Mouse (Mus musculus): ENCODE results near the gene Tarbp1. TPM values are rescaled to one million over a fixed set of nuclear protein-coding genes. Genes with fewer than 3 reads are reported as not detected.

Tarbp1 gene
- polyA plus RNA-seq, 1 experiment = 0.79 TPM

DNA sequence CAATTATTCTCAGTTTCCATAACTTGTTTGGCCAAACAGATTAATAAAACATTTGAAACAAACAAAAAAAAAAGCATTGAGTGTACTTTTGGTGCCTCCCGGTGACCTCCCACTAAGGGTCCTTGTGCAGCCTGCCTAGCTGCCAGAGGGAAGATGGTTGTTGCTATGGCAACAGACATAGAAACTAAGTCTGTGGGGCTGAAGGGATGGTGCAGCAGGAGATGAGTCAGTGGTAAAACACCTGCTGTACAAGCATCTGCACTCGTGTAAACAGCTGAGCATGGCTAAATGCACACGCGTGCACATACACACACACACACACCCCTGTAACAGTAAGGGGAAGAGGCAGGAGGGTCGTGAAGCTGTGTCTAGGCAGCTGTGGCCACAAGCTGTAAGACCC is 78.9 kb downstream of the Tarbp1 start:
- Histone ChIP-seq H3K4me3 (ENCODE audit: insufficient read depth, low read depth, low read length) (no peak overlapping the region), H3K27ac (replicated peaks; ENCODE audit: low read depth, low read length) (no peak overlapping the region), H3K4me1 (ENCODE audit: control insufficient read depth, insufficient read depth, insufficient read length, low read length) (no peaks in the 10 kb centered on the region)

DNA sequence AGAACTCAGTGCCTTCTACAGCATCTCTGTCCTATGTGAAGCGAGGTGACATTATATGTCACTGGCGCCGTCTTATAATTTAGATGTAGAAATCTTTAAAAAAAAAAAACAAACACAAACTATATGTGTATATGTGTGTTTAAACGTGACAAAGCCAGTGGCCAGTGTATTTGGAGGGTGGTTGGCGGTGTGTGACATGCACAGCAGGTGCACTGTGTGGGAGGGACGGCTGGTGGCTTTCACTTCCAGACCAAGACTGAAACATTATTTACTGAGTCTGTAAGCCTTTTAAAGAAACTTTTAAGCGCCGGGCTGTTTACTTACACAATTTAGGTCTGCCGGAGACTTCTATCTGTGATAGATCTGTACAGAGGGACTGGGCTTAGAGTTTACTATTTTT is 79.5 kb downstream of the Tarbp1 start:
- Histone ChIP-seq H3K4me1 (ENCODE audit: control insufficient read depth, insufficient read depth, insufficient read length, low read length) (no peaks in the 10 kb centered on the region), H3K4me3 (ENCODE audit: insufficient read depth, low read depth, low read length) (no peak overlapping the region), H3K27ac (replicated peaks; ENCODE audit: low read depth, low read length) (no peak overlapping the region)

DNA sequence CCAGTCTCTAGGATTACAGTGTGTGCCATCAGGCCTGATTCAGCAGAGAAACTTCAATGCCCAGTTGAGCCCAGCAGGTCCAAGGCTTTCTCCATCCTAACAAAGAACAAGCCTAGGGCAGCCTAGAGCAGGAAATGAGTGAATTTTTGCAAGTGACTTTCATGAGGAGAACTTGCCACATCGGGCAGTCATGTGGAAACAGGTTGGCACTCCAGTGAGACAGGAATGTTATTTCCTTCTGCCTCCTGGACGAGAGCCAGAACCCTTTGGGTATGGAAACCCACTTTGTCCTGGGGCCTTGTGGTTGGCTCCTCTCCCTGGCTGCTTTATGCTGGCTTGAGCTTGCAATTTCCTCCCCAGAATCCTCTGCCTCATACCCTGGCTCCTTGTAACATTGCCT is 83.3 kb downstream of the Tarbp1 start:
- Histone ChIP-seq H3K27ac (replicated peaks; ENCODE audit: low read depth, low read length) (no peak overlapping the region), H3K4me3 (ENCODE audit: insufficient read depth, low read depth, low read length) (no peak overlapping the region), H3K4me1 (ENCODE audit: control insufficient read depth, insufficient read depth, insufficient read length, low read length) (no peaks in the 10 kb centered on the region)

DNA sequence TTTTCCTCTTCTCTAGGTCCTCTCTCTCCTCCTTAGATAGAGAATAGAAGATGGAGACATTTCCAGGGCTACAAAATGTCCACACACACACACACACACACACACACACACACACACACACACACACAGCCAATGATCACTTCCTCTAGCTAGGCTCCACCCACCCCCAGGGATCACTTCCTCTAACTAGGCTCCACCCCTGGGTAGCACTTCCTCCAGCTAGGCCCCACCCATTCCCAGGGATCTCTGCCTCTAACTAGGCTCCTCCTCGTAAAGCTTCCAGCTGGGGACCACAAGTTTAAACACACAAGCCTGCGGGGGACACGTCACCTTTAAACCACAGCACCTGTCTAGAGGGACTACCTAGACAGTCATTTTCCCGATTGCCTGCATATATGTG is 87.3 kb downstream of the Tarbp1 start:
- Histone ChIP-seq H3K27ac (replicated peaks; ENCODE audit: low read depth, low read length) (no peak overlapping the region), H3K4me1 (ENCODE audit: control insufficient read depth, insufficient read depth, insufficient read length, low read length) (no peaks in the 10 kb centered on the region), H3K4me3 (ENCODE audit: insufficient read depth, low read depth, low read length) (no peak overlapping the region)

DNA sequence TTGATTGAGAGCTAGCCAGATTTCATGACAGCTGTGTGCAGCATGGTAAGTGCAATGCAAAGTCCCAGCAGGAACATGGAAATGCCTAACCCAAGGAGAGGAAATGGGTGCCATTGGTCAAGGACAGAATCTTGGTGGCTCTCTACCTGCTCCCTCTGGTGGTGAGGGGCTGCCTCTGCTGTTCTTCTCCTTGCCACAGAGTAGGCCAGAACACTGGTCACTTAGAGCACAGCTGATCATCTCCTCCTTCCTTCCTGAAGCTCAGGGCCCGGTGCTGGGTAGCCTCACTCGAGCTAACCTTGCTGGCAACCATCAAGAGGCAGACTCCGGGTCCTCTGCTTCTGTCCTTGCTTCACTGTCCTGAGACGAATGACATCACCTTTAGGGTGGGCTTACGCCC is 92.1 kb downstream of the Tarbp1 start:
- Histone ChIP-seq H3K27ac (replicated peaks; ENCODE audit: low read depth, low read length) (no peak overlapping the region), H3K4me1 (ENCODE audit: control insufficient read depth, insufficient read depth, insufficient read length, low read length) (no peaks in the 10 kb centered on the region), H3K4me3 (ENCODE audit: insufficient read depth, low read depth, low read length) (no peak overlapping the region)

DNA sequence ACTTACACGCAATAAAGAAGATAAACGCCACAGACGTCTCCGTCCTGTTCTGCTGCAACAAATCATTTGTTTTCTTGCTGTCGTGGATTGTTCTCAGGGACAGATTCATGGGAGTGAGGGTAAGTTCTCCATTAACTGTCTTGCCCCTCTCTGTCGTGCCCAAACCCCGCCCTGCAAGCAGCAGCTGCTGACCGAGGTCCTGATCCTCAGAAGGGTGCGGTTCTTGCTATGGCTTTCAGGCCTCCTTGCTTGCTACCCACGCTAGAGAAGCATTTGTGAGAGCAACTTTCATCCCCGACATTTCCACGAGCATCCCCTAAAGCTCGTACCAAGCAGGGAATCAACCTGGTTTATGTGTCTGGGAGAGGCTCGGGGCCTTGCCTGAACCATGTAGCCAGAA is 92.6 kb downstream of the Tarbp1 start:
- no peaks in the 10 kb centered on the region for H3K4me1 ChIP-seq (ENCODE audit: control insufficient read depth, insufficient read depth, insufficient read length, low read length)
- H3K4me3 ChIP-seq (ENCODE audit: insufficient read depth, low read depth, low read length) = no peak overlapping the region

DNA sequence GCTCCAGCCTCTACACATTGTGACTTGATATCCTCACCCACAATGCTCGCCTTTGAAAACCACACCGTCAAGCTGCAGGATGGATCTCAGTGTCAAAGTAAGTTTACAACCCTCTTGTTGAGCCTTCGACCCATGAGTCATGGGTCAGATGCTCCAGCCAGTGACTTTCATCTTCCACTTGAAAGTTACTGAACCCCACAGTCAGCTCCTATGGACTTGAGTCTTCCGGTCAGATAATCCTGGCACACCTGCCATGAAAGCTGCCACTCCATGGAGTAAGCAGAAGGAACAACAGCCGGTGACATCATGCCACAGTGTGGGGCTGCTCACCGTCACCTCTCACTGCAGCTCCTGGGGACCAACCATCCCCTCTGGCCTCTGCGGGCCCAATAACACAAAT is 93.6 kb downstream of the Tarbp1 start:
- Histone ChIP-seq H3K27ac (replicated peaks; ENCODE audit: low read depth, low read length) (no peak overlapping the region), H3K4me1 (ENCODE audit: control insufficient read depth, insufficient read depth, insufficient read length, low read length) (no peaks in the 10 kb centered on the region), H3K4me3 (ENCODE audit: insufficient read depth, low read depth, low read length) (no peak overlapping the region)

More for the DNA sequence above, 92.6 kb downstream of the Tarbp1 start:
- no peak overlapping the region for H3K27ac ChIP-seq (replicated peaks; ENCODE audit: low read depth, low read length)

DNA sequence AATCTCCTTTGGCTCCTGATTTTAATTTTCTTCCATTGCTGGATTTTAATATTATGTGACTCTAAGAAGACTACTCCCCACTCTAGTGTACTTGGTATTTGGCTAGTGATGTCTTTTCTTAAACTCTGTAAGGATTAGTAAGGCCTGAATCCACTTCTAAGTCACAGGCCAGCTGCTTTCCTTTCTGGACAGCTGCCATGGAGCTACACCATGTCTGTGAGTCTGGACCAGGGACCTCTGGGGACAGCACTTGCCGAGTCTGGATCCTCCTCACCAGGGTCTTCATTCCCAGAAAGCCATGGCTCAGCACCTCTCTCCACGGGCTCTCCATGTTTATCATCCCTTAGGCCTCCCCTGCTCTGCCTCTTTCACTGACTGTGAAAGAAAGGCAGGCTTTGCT is 94.7 kb downstream of the Tarbp1 start:
- H3K27ac ChIP-seq (replicated peaks; ENCODE audit: low read depth, low read length) = no peak overlapping the region
- no peaks in the 10 kb centered on the region for H3K4me1 ChIP-seq (ENCODE audit: control insufficient read depth, insufficient read depth, insufficient read length, low read length)
- H3K4me3 ChIP-seq (ENCODE audit: insufficient read depth, low read depth, low read length) = no peak overlapping the region

DNA sequence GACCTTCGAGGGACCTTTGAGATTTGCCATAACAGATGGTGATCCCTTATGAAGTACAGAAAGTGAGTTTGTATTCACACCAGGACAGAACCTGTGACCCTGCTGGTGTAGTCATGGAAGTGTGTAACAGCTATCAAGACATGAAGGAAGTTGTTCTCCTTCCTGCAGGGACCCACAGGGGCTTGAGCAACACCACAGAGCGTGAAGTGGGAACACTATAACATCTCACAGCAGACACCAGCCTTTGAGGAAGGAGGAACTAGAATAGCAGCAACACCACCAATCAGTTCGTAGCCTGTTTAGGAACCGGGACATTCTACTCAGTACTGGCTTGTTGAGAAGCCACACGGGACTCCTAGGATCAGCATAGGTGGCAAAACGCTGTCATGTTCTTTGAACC is 95.3 kb downstream of the Tarbp1 start:
- no peaks in the 10 kb centered on the region for H3K4me1 ChIP-seq (ENCODE audit: control insufficient read depth, insufficient read depth, insufficient read length, low read length)
- no peak overlapping the region for H3K4me3 ChIP-seq (ENCODE audit: insufficient read depth, low read depth, low read length)
- no peak overlapping the region for H3K27ac ChIP-seq (replicated peaks; ENCODE audit: low read depth, low read length)

Other genes starting within 250 kb of the Tarbp1 start
- not detected in 2 replicates for gene Slc35f3, start 176.5 kb downstream of the Tarbp1 start, polyA plus RNA-seq (2012; ENCODE audit: insufficient read depth, insufficient read length, missing spikeins)
- 84.7 and 93.8 TPM in 2 replicates for gene Coa6, start 52.5 kb downstream of the Tarbp1 start, polyA plus RNA-seq (2012; ENCODE audit: insufficient read depth, insufficient read length, missing spikeins)
- gene Irf2bp2, start 118.9 kb upstream of the Tarbp1 start, polyA plus RNA-seq (2012; ENCODE audit: insufficient read depth, insufficient read length, missing spikeins) = 12.0 and 24.3 TPM in 2 replicates